10 mouse cellular contexts compared by ENCODE assay signal in the genomic region with DNA sequence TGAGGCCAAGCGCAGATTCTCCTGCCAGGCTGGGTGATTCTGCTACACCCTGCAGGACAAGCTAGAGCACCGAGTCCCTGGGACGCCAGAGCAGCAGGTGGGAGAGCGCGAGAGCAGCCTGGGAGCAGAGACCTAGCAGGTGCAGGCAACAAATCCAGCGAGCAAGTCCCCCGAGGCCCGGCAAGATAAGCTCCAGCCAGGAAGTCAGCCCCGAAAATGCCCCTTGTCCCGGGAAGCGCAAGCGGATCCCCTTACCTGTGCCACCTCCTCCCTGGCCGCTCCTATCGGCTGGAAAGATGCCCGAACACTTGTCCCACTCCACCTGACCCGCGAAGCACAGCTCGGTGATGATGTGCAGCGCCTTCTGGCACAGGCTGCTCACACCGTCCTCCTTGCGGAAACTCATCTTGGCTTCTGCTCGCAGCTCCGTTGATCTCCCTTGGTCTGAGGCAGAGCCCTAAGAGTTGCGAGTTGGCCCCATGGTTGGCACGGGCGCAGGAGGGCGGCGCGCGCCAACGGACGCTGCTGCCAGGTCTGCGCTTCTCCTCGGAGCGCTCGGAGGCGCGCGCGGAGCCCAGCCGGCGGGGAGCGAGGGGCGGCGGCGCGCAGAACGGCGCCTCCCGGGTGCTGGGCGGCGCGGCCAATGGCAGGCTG. TPM values are rescaled to one million over a fixed set of nuclear protein-coding genes. Genes with fewer than 3 reads are reported as not detected.
DNase-seq lines count a peak whose midpoint lies in the region; ATAC-seq and TF ChIP-seq lines count a peak whose summit lies in the region.
"Had no signal": no experiment of that assay in that cellular context is flagged by ENCODE, and none has a peak within 500 bp of the region (broad histone marks: within the 10 kb centered on the region; RNA-seq: fewer than 3 reads in every experiment).

A gene (minus strand): TSS at position 497 of the 654 bp plus-strand sequence.

- H3K4me2 ChIP-seq in intestine, postnatal 0 days (replicated peaks; ENCODE audit: low read depth), result peak within 1 kb of the TSS; percentile 73
- peak within 1 kb of the TSS; percentile 62 for H3K4me2 ChIP-seq in limb, embryonic 14.5 days (replicated peaks; ENCODE audit: low read depth, low read length, severe bottlenecking)

- no peaks in the 10 kb centered on the region for H3K36me3 ChIP-seq in intestine, postnatal 0 days (ENCODE audit: control insufficient read depth, insufficient read depth)
- no peaks in the 10 kb centered on the region for H3K36me3 ChIP-seq in limb, embryonic 14.5 days (ENCODE audit: control insufficient read depth, insufficient read depth, low read length)

- no peak within 1 kb of the TSS for H3K9ac ChIP-seq in intestine, postnatal 0 days (ENCODE audit: low read depth, low read length)
- H3K9ac ChIP-seq in limb, embryonic 14.5 days (ENCODE audit: low read depth, low read length, severe bottlenecking), result no peak within 1 kb of the TSS

- intact Hi-C loops in gastrocnemius, postnatal 14 days (cut with DNase I; ENCODE audit: low total_unique reads), result no loop called here

- ATAC-seq in intestine, postnatal 0 days, result peak; percentile 47; the same call in 1 of the 2 replicates
- ATAC-seq in limb, embryonic 14.5 days (ENCODE audit: low FRiP score, low read depth), result 0 out of 2 replicates have a peak, but pooled peaks have one; percentile 19

- under 1% methylated on average over 45 of the region's 53 CpGs for WGBS in intestine, postnatal 0 days
- WGBS in limb, embryonic 14.5 days, result 1% methylated on average over 50 of the region's 53 CpGs

- H3K4me1 ChIP-seq in intestine, postnatal 0 days (replicated peaks; ENCODE audit: control insufficient read depth, insufficient read depth, low read length), result 0 out of 2 replicates have a peak, but pooled peaks cover 3% of the 10 kb centered on the region
- H3K4me1 ChIP-seq in limb, embryonic 14.5 days (ENCODE audit: control insufficient read depth, insufficient read depth, low read length), result no peaks in the 10 kb centered on the region

- no peak for TF ChIP-seq CTCF in intestine, postnatal 0 days (IDR thresholded peaks at IDR 0.05; ENCODE audit: low read depth)

- peak within 1 kb of the TSS; percentile 38 for H3K4me3 ChIP-seq in intestine, postnatal 0 days (ENCODE audit: low read depth, low read length)
- peak within 1 kb of the TSS; percentile 37 for H3K4me3 ChIP-seq in limb, embryonic 14.5 days (replicated peaks; ENCODE audit: low read length)

- TF ChIP-seq POLR2A in limb, embryonic 14.5 days (IDR thresholded peaks at IDR 0.05; ENCODE audit: borderline replicate concordance, extremely low read depth, insufficient read depth, insufficient read length), result no peak

- no peaks in the 10 kb centered on the region for H3K9me3 ChIP-seq in intestine, postnatal 0 days (ENCODE audit: control insufficient read depth)
- no peaks in the 10 kb centered on the region for H3K9me3 ChIP-seq in limb, embryonic 14.5 days (ENCODE audit: control insufficient read depth, low read length)

- H3K27me3 ChIP-seq in intestine, postnatal 0 days (replicated peaks; ENCODE audit: control insufficient read depth, insufficient read depth, low read length), result peaks cover 11% of the 10 kb centered on the region
- H3K27me3 ChIP-seq in limb, embryonic 14.5 days (ENCODE audit: control insufficient read depth, insufficient read depth, low read length), result peaks cover 27% of the 10 kb centered on the region
- H3K27me3 ChIP-seq: CH12.LX had no signal

- no peak within 1 kb of the TSS for H3K27ac ChIP-seq in intestine, postnatal 0 days (ENCODE audit: low read depth, low read length)
- H3K27ac ChIP-seq in limb, embryonic 14.5 days (replicated peaks; ENCODE audit: low read depth, low read length), result no peak within 1 kb of the TSS

- peak; percentile 18 for DNase-seq in gastrocnemius, postnatal 14 days
- DNase-seq in gastrocnemius, postnatal 25 days, result no peak
- DNase-seq in cerebellum, postnatal 10 days, result peak; percentile 72 to 83
- peak in 1 of 2 experiments; percentile 50 for DNase-seq in frontal cortex, adult 2 months (ENCODE audit: extremely low spot score in 1 of 2, low spot score in 1 of 2)
- DNase-seq in limb, embryonic 14.5 days (ENCODE audit: low spot score), result no peak
- peak; percentile 29 for DNase-seq in retina, postnatal 7 days (ENCODE audit: low read depth, low spot score)
- DNase-seq in urinary bladder, adult 2 months (ENCODE audit: low spot score), result no peak

RNA-seq across cellular contexts. Expression of the gene that starts here (rescaled TPM):
- not detected for total RNA-seq in gastrocnemius, postnatal 14 days (2021)
- not detected for total RNA-seq in gastrocnemius, postnatal 25 days (2021)
- 14.1 and 14.9 TPM in 2 replicates for polyA plus RNA-seq in frontal cortex, adult 2 months (2012; rRNA removed)
- 0.10 and 0.14 TPM in 2 replicates for polyA plus RNA-seq in intestine, postnatal 0 days (2015; fragmentation: Nextera tagmentation; extraction: Ambion mirVana)
- 0.05 and 0.06 TPM in 2 replicates for polyA plus RNA-seq in limb, embryonic 14.5 days (2012; rRNA removed)
- 0.10 TPM in 1 of 2 replicates, not detected in the other for polyA plus RNA-seq in limb, embryonic 14.5 days (2014; fragmentation: Nextera tagmentation; extraction: Ambion mirVana)
- 0.11 and 0.13 TPM in 2 replicates for polyA plus RNA-seq in urinary bladder, adult 2 months (2012; rRNA removed)
- total RNA-seq: CH12.LX had no signal
- polyA plus RNA-seq: large intestine, adult 2 months had no signal

Comparison
In these comparisons a context has a peak if more than half of its experiments do, and no peak if none do; other contexts are left out.
1. RNA of the gene that starts here (polyA plus RNA-seq): 14.1 to 14.9 TPM in frontal cortex, adult 2 months; 0.10 to 0.14 TPM in intestine, postnatal 0 days, 0.11 to 0.13 TPM in urinary bladder, adult 2 months and 0.05 to 0.10 TPM in limb, embryonic 14.5 days; every median in the first group is over 10 times any median in the second.
2. Peak in DNase-seq in gastrocnemius, postnatal 14 days; RNA of the gene not detected or under 1 TPM.
3. Peak in ATAC-seq, H3K4me3 ChIP-seq and H3K4me2 ChIP-seq in intestine, postnatal 0 days; RNA of the gene not detected or under 1 TPM.
4. Peak in ATAC-seq, H3K4me3 ChIP-seq and H3K4me2 ChIP-seq in limb, embryonic 14.5 days; RNA of the gene not detected or under 1 TPM.
5. DNase-seq: peak in cerebellum, postnatal 10 days (2 of 2) and retina, postnatal 7 days (single experiment); none in gastrocnemius, postnatal 25 days (single experiment), limb, embryonic 14.5 days (single experiment) and urinary bladder, adult 2 months (single experiment).